Mouse (Mus musculus) kidney, adult 2 months (tissue): ENCODE results near the gene Tapt1.

Experiments used
- CTCF ChIP-seq: fragments of 200-500 bp; conservative IDR thresholded peaks from 2 replicates; pipeline ENCODE4 v1.5.1; 2011; ENCODE audit warnings: low read depth, mild to moderate bottlenecking, control low read depth, low read length, moderate library complexity, mixed read lengths; ENCODE audit not compliant: insufficient read depth, insufficient read length
- POLR2A ChIP-seq: fragments of 200-500 bp; IDR thresholded peaks from one replicate; pipeline ENCODE4 v1.6.1; 2011; ENCODE audit warnings: low read depth, low read length, control low read depth

DNA sequence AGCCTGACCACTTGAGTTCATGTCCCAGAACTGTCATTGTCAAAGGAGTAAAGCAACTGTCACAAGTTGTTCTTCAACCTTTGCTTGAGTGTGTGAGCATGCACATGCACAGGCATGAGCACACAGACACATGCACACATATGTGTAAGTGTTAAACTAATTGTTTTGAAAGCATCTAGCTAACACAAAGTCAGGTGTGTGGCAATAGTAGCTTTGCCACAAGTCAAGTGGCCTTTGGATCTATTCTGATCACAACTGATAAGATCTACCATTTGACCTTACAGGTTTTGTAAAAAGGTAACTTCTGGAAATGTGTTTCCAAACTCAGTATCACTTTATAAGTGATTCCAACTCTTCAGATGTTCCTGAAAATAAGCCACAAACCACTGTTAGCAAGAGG lies 39.1 kb downstream of the Tapt1 start:
- TF ChIP-seq CTCF (no peak), POLR2A (no peak)
